Mouse (Mus musculus): ENCODE measurements at regions not wholly inside any gene's neighbourhood (a gene's known extent, or its start where the extent isn't known, plus 50 kb on each side); places are given as distances from the start of the nearest gene placed in this dataset.

DNA sequence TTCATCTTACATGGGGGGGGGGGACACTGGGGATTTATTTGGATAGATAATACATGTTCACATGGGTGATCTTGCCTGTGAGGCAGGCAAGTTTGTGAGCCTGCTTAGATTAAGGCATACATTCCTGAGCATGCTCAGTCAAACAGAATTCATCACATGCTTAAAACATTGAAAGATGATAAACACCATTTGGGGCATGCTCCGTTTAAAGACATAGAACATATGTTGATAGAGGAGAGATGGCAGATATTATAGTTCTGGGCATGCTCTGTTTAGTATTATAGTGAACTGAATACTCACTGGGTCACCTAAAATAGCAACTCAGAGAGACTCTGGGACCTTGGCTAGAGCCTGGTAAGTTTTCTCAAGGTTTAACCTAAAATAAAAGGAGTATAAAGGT, 269.6 kb upstream of the Tmem132c start:
- Histone ChIP-seq H3K36me3 (replicated peaks) (no peaks in the 10 kb centered on the region), H3K9me3 (no peaks in the 10 kb centered on the region), H3K27me3 (replicated peaks) (no peaks in the 10 kb centered on the region), H3K9ac (no peak overlapping the region), H3K27ac (no peak overlapping the region), H3K4me3 (no peak overlapping the region), H3K4me2 (no peak overlapping the region), H3K4me1 (no peaks in the 10 kb centered on the region)
- 78% methylated on average over 1 of the region's 1 CpGs for WGBS
- ATAC-seq (replicated peaks): no peak

DNA sequence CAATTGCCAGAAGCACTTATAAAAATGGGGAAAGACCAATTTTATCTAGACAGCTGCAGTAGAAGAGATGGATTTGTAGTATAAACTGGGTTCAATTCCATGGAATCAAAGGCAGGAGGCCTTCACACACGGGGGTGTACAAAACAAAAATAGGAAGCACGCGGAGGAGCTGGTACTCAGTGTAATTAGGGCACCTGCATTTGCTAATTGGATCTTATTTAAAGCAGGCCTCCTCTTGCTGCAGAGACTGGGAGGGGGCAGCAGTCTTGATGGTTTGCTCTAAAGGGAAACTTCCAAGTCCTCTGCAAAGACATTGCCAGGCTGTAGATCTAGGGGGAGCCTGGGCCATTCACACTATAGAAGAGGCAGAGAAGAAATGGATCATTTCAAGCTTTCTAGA, 268.2 kb upstream of the Tmem132c start:
- 48% methylated on average over 3 of the region's 3 CpGs for WGBS
- H3K27me3 ChIP-seq (replicated peaks): no peaks in the 10 kb centered on the region

DNA sequence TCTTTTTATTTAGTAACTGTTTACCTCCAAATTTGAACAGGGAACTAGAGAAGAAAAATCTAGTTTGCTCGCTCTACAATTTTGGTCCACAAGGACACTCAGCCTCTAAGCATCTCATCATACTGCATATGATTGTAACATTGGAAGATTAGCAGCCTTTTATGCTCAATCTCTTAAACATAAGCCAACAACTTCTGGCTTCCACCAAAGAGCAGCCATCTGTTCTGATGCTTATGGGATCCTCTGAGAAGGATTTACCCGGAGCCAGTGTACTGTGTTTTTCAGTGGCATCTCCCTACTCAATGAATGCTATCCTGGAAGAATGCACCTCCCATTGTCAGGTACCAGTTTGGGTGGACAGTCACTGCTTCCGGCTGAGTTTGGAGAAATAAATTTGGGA, 267.0 kb upstream of the Tmem132c start:
- Histone ChIP-seq H3K4me3 (no peak overlapping the region), H3K4me2 (no peak overlapping the region), H3K9ac (no peak overlapping the region), H3K36me3 (replicated peaks) (no peaks in the 10 kb centered on the region), H3K4me1 (no peaks in the 10 kb centered on the region), H3K27ac (no peak overlapping the region), H3K9me3 (no peaks in the 10 kb centered on the region), H3K27me3 (replicated peaks) (no peaks in the 10 kb centered on the region)
- ATAC-seq (replicated peaks): no peak
- 85% methylated on average over 3 of the region's 3 CpGs for WGBS

More for the DNA sequence above, 268.2 kb upstream of the Tmem132c start:
- ATAC-seq (replicated peaks): no peak
- no peak overlapping the region for H3K4me2 ChIP-seq
- no peak overlapping the region for H3K9ac ChIP-seq
- H3K4me1 ChIP-seq: no peaks in the 10 kb centered on the region
- H3K9me3 ChIP-seq: no peaks in the 10 kb centered on the region
- H3K4me3 ChIP-seq: no peak overlapping the region
- no peak overlapping the region for H3K27ac ChIP-seq
- H3K36me3 ChIP-seq (replicated peaks): no peaks in the 10 kb centered on the region

DNA sequence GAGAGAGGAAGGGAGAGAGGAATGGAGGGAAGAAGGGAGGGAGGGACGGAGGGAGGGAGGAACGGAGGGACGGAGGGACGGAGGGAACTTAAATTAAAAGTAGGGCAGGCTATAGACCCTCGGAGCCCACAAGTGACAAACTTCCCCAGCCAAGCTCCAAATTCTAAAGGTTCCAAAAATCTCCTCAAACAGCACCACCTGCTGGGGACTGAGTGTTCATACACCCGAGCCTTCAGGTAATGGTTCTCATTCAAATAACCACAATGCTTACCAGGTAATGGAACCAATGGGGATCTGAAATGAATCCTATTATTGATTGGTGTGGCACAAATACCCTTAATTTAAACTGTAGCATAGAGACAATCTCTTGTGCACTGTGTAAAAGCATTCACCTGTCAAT, 246.0 kb upstream of the Tmem132c start:
- no peak overlapping the region for H3K4me3 ChIP-seq

DNA sequence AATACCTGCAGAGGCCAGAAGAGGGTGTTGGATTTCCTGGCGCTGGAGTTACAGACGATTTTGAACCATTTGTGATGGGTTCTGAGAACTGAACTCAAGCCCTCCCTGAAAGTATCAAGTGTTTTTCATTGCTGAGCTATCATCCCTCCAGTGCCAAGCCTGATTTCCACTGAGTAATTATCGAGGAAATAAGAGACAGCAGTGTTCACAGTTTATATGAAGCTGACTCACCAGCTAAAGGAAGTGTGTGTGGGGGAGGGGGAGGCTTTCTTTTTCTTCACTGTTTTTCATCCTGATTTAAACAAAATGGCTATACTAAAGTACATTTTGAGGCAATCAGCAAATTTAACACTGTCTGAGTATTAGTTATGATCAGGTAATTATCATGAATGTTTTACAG, 227.4 kb upstream of the Tmem132c start:
- ATAC-seq (replicated peaks): no peak
- WGBS: 81% methylated on average over 3 of the region's 3 CpGs
- Histone ChIP-seq H3K9ac (no peak overlapping the region), H3K4me2 (no peak overlapping the region), H3K27me3 (replicated peaks) (no peaks in the 10 kb centered on the region), H3K36me3 (replicated peaks) (no peaks in the 10 kb centered on the region), H3K27ac (no peak overlapping the region), H3K4me1 (no peaks in the 10 kb centered on the region), H3K9me3 (no peaks in the 10 kb centered on the region), H3K4me3 (no peak overlapping the region)

More for the DNA sequence above, 246.0 kb upstream of the Tmem132c start:
- ATAC-seq (replicated peaks): no peak
- no peak overlapping the region for H3K27ac ChIP-seq
- H3K36me3 ChIP-seq (replicated peaks): no peaks in the 10 kb centered on the region
- H3K27me3 ChIP-seq (replicated peaks): no peaks in the 10 kb centered on the region
- no peaks in the 10 kb centered on the region for H3K9me3 ChIP-seq
- H3K4me1 ChIP-seq: no peaks in the 10 kb centered on the region
- no peak overlapping the region for H3K4me2 ChIP-seq
- no peak overlapping the region for H3K9ac ChIP-seq
- 63% methylated on average over 6 of the region's 6 CpGs for WGBS

DNA sequence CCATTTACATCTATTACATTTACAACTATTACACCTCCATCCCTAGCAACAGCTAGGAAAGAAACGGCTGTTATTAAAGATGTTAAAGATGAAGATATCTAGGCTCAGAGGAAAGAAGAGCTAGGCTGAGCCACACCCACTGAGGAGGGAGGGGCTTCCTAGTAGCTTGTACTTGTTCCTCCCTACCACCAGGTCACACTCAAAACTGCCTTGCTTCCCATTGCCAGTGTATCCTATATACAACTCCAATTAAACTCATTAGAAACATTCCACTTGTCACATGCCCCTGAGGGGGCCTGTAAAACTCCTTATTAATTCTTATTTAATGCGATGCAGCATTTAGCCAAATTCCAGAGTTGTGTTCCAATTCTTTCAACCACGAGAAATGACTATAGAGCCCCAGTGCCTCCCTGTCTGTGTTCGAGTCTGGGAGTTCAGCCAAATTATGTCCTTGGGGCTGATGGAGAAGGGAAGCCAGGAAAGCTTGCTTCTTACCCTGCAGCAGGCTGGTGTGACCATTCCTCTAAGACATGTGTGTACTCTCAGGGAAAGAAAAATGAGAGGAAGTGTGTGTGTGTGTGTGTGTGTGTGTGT, 225.0 kb upstream of the Tmem132c start:
- no peak overlapping the region for H3K4me2 ChIP-seq
- no peaks in the 10 kb centered on the region for H3K4me1 ChIP-seq
- no peaks in the 10 kb centered on the region for H3K27me3 ChIP-seq (replicated peaks)
- no peaks in the 10 kb centered on the region for H3K36me3 ChIP-seq (replicated peaks)
- no peak overlapping the region for H3K4me3 ChIP-seq
- ATAC-seq (replicated peaks): no peak
- 55% methylated on average over 4 of the region's 4 CpGs for WGBS
- no peak overlapping the region for H3K27ac ChIP-seq
- no peak overlapping the region for H3K9ac ChIP-seq
- no peaks in the 10 kb centered on the region for H3K9me3 ChIP-seq

DNA sequence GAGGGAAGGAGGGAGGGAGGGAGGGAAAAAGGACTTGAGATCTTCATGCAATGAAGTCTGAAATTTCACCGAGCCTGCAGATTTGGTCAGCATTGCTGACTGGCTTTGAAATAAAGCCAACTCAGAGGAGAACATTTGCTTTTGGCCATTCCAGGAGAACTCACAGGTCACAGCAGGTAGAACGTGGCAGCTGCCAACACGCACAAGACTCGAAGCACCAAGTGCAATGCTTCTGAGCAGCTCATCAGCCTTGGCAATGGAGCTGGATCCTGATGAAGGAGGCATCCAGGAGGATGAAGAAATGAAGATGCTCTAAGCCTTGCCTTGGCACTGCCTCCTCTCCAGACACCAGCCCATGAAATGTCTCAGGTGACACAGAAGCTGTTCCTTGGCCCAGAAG, 223.6 kb upstream of the Tmem132c start:
- no peak overlapping the region for H3K4me3 ChIP-seq
- H3K27me3 ChIP-seq (replicated peaks): no peaks in the 10 kb centered on the region
- no peak overlapping the region for H3K9ac ChIP-seq
- H3K36me3 ChIP-seq (replicated peaks): no peaks in the 10 kb centered on the region
- 86% methylated on average over 4 of the region's 4 CpGs for WGBS
- no peaks in the 10 kb centered on the region for H3K9me3 ChIP-seq
- H3K4me2 ChIP-seq: no peak overlapping the region
- H3K4me1 ChIP-seq: no peaks in the 10 kb centered on the region
- no peak overlapping the region for H3K27ac ChIP-seq
- no peak for ATAC-seq (replicated peaks)

DNA sequence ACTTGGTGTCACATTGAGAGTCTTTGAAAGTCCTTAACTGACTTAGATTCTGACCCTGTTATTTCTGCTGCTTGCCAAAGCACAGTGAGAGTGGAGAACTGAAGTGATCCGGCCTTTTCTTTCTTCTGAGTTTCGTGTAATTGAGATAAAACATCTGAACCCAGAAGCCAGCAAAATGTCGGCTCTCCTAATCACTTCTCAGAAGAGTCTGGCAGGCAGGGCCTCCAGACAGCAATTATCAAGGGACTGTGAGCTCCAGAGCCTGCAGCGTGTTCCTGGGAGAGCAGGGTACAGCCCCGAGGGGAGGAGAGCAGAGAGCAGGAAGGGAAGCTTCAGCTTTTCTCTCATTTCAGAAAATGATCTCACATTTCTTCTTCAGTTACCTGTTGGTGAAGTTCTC, 205.1 kb upstream of the Tmem132c start:
- H3K4me1 ChIP-seq: no peaks in the 10 kb centered on the region
- H3K27ac ChIP-seq: no peak overlapping the region
- no peak overlapping the region for H3K4me3 ChIP-seq
- H3K9me3 ChIP-seq: no peaks in the 10 kb centered on the region
- no peak overlapping the region for H3K9ac ChIP-seq
- no peaks in the 10 kb centered on the region for H3K27me3 ChIP-seq (replicated peaks)
- H3K4me2 ChIP-seq: no peak overlapping the region
- 54% methylated on average over 5 of the region's 5 CpGs for WGBS
- no peaks in the 10 kb centered on the region for H3K36me3 ChIP-seq (replicated peaks)
- ATAC-seq (replicated peaks): no peak

DNA sequence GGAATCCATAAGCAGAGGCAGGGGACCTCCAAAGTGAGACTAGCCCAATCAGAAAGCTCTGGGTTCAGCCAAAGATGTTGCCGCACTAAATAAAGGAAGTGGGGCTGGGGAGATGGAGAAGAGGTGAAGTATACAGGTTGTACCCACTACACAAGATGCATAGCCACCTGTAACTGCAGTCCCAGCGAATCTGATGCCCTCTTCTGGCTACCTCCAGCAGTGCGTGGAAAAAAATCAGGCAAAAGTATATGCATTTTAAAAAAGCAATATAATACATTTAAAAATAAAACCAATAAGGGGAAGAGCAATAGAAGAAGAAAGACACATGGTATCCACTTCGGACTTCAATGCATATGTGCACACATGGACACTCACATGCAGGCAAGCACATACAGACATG, 183.8 kb upstream of the Tmem132c start:
- WGBS: 73% methylated on average over 4 of the region's 4 CpGs
- Histone ChIP-seq H3K4me2 (no peak overlapping the region), H3K4me3 (no peak overlapping the region)

DNA sequence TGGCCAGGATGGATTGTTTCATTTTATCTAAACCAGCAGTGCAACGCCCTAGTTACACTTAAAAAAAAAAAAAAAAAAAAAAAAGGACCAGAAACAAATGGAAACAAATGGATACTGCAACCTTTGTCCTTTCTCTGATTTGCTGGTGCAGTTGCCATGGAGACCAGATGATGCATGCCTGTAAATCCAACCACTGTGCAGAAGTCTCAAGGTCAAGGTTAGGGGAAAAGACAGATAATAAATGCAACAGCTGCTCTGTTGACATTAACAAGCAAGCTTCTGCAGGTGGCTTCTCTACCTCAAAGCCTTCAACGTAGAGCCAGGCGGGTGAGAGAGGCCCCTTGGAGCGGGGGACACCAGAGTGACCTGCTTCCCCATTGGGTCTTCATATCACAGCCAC, 167.3 kb upstream of the Tmem132c start:
- no peak overlapping the region for H3K4me2 ChIP-seq
- H3K36me3 ChIP-seq (replicated peaks): no peaks in the 10 kb centered on the region
- no peaks in the 10 kb centered on the region for H3K4me1 ChIP-seq
- no peak for ATAC-seq (replicated peaks)
- WGBS: 60% methylated on average over 4 of the region's 4 CpGs
- no peak overlapping the region for H3K27ac ChIP-seq
- H3K27me3 ChIP-seq (replicated peaks): no peaks in the 10 kb centered on the region
- no peak overlapping the region for H3K4me3 ChIP-seq
- no peak overlapping the region for H3K9ac ChIP-seq
- no peaks in the 10 kb centered on the region for H3K9me3 ChIP-seq

More for the DNA sequence above, 183.8 kb upstream of the Tmem132c start:
- no peak for ATAC-seq (replicated peaks)
- Histone ChIP-seq H3K4me1 (no peaks in the 10 kb centered on the region; the same call in 1 of the 2 replicates), H3K27me3 (replicated peaks) (no peaks in the 10 kb centered on the region), H3K27ac (no peak overlapping the region), H3K9ac (no peak overlapping the region), H3K36me3 (replicated peaks) (no peaks in the 10 kb centered on the region), H3K9me3 (no peaks in the 10 kb centered on the region)
